8 mouse cellular contexts compared by ENCODE assay signal in the genomic region with DNA sequence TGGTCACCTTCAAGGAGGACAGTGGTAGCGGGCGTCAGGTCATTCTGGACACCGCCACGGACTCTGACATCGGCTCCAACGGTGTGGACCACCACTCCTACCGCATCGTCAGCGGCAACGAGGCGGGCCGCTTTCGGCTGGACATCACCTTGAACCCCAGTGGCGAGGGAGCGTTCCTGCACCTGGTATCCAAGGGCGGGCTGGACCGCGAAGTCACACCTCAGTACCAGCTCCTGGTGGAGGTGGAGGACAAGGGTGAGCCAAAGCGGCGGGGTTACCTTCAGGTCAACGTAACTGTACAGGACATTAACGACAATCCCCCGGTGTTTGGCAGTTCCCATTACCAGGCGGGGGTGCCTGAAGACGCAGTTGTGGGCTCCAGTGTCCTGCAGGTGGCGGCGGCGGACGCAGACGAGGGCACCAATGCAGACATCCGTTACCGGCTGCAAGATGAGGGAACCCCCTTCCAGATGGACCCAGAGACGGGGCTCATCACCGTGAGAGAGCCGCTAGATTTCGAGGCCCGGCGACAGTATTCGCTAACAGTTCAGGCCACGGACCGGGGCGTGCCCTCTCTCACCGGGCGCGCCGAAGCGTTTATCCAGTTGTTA. TPM values are rescaled to one million over a fixed set of nuclear protein-coding genes. Genes with fewer than 3 reads are reported as not detected.
A peak's percentile ranks its signal among the peaks of the same experiment; 100 is the strongest.
DNase-seq lines count a peak whose midpoint lies in the region; ATAC-seq and TF ChIP-seq lines count a peak whose summit lies in the region.

No protein-coding gene starts in this region.

- H3K36me3 ChIP-seq in forebrain, embryonic 13.5 days (ENCODE audit: poor library complexity, severe bottlenecking): peaks cover 34% of the 10 kb centered on the region
- no peaks in the 10 kb centered on the region for H3K36me3 ChIP-seq in lung, postnatal 0 days (ENCODE audit: insufficient read depth, low read length)

- WGBS in forebrain, embryonic 13.5 days: under 1% methylated on average over 47 of the region's 47 CpGs
- WGBS in lung, postnatal 0 days: 2% methylated on average over 47 of the region's 47 CpGs

- ATAC-seq in forebrain, embryonic 13.5 days: no peak
- ATAC-seq in lung, postnatal 0 days: no peak

- peak overlapping the region; percentile 90 for H3K9ac ChIP-seq in forebrain, embryonic 13.5 days
- no peak overlapping the region; the same call in 1 of the 2 replicates for H3K9ac ChIP-seq in lung, postnatal 0 days (replicated peaks; ENCODE audit: low read depth)

- DNase-seq in ES-CJ7 (ENCODE audit: low read depth, low spot score): peak; percentile 21
- DNase-seq in adrenal gland, adult 2 months: peak; percentile 83
- DNase-seq in heart, postnatal 25 days (ENCODE audit: low spot score): peak; percentile 27
- peak; percentile 63 to 73 for DNase-seq in layer of hippocampus, postnatal 10 days (ENCODE audit: low spot score in 2 of 2)
- DNase-seq in lung, postnatal 0 days (ENCODE audit: low spot score): peak; percentile 52
- DNase-seq in right cerebral cortex, adult 18-20 months: peak; percentile 51
- DNase-seq in T-cell, adult 2 months (ENCODE audit: low spot score): no peak

- no peak overlapping the region; the same call in 1 of the 2 replicates for H3K27ac ChIP-seq in forebrain, embryonic 13.5 days
- H3K27ac ChIP-seq in lung, postnatal 0 days (ENCODE audit: low read length): no peak overlapping the region

- no peak; the same call in none of the 2 replicates for TF ChIP-seq CTCF in lung, postnatal 0 days (IDR thresholded peaks at IDR 0.05)

- peak overlapping the region; percentile 98 for H3K4me2 ChIP-seq in forebrain, embryonic 13.5 days
- H3K4me2 ChIP-seq in lung, postnatal 0 days (replicated peaks; ENCODE audit: low read depth, low read length): peak overlapping the region; percentile 90

- no peaks in the 10 kb centered on the region for H3K9me3 ChIP-seq in forebrain, embryonic 13.5 days (replicated peaks)
- H3K9me3 ChIP-seq in lung, postnatal 0 days (ENCODE audit: low read length): no peaks in the 10 kb centered on the region

- H3K27me3 ChIP-seq in forebrain, embryonic 13.5 days: no peaks in the 10 kb centered on the region
- peaks cover 6% of the 10 kb centered on the region; the same call in 1 of the 2 replicates for H3K27me3 ChIP-seq in lung, postnatal 0 days (replicated peaks; ENCODE audit: insufficient read depth, low read length)

- no peak for TF ChIP-seq EP300 in lung, postnatal 0 days (IDR thresholded peaks at IDR 0.05)

- intact Hi-C loops in heart, postnatal 25 days (cut with DNase I): loop anchor here (5.0 to 10.0 kb wide), 3 partner anchors 50 to 1857 kb away; a partner anchor contains a TSS

- H3K4me3 ChIP-seq in forebrain, embryonic 13.5 days: peak overlapping the region; percentile 85
- H3K4me3 ChIP-seq in lung, postnatal 0 days (ENCODE audit: low read depth, low read length): peak overlapping the region; percentile 86

- peaks cover 60% of the 10 kb centered on the region for H3K4me1 ChIP-seq in forebrain, embryonic 13.5 days
- H3K4me1 ChIP-seq in lung, postnatal 0 days (ENCODE audit: insufficient read depth, low read depth, low read length): peaks cover 10% of the 10 kb centered on the region; the same call in 1 of the 2 replicates

RNA-seq across cellular contexts. Expression of a gene that starts 0.7 kb away (rescaled TPM):
- 10 to 100 TPM; 12.1 to 16.8 TPM for total RNA-seq in adrenal gland, adult 2 months (2021)
- polyA plus RNA-seq in adrenal gland, adult 2 months (2012; rRNA removed): 2.6 and 4.5 TPM in 2 replicates
- 9.7 TPM in 2 replicates for polyA plus RNA-seq in forebrain, embryonic 13.5 days (2015; fragmentation: Nextera tagmentation; extraction: Ambion mirVana)
- 1 to 10 TPM; 6.3 to 7.4 TPM for total RNA-seq in heart, postnatal 25 days (2021)
- total RNA-seq in layer of hippocampus, postnatal 10 days (2021): 10 to 100 TPM; 44.6 to 46.4 TPM
- 3.3 and 3.5 TPM in 2 replicates for polyA plus RNA-seq in lung, postnatal 0 days (2015; fragmentation: Nextera tagmentation; extraction: Ambion mirVana)
